Mouse (Mus musculus): ENCODE data around the gene Frrs1. TPM values are rescaled to one million over a fixed set of nuclear protein-coding genes. Genes with fewer than 3 reads are reported as not detected.

Frrs1 gene
- polyA plus RNA-seq, 1 experiment from 2014 or later = 3.6 TPM

DNA sequence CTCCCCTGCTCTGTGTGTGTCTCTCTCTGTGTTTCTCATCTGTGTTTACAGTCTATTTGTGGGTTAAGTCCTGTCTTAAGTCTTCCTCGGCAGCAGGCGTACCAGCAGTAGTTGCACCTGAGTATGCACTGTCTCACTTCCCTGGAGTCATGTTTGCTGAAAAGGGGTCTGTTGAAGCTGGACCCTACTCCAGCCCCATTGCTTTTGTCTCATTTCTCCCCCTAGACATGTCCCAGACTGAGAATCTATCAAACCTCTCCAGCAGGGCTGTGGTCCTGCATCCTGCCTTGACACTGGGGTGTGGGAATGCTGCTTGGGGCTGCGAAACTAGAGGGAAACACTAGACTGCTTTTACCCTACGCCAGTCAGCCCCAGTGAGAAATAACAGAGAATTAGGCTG is 25.8 kb upstream of the Frrs1 start:
- no peaks in the 10 kb centered on the region for H3K36me3 ChIP-seq
- H3K9ac ChIP-seq (replicated peaks) = no peak overlapping the region
- peaks cover 4% of the 10 kb centered on the region; the same call in 1 of the 2 replicates for H3K27me3 ChIP-seq
- H3K9me3 ChIP-seq = no peaks in the 10 kb centered on the region
- no peak overlapping the region for H3K27ac ChIP-seq
- no peaks in the 10 kb centered on the region; the same call in 1 of the 2 replicates for H3K4me1 ChIP-seq (replicated peaks)
- H3K4me3 ChIP-seq (replicated peaks) = no peak overlapping the region
- 91% methylated on average over 4 of the region's 4 CpGs for WGBS
- no peak for ATAC-seq
- no peak overlapping the region for H3K4me2 ChIP-seq (replicated peaks)

DNA sequence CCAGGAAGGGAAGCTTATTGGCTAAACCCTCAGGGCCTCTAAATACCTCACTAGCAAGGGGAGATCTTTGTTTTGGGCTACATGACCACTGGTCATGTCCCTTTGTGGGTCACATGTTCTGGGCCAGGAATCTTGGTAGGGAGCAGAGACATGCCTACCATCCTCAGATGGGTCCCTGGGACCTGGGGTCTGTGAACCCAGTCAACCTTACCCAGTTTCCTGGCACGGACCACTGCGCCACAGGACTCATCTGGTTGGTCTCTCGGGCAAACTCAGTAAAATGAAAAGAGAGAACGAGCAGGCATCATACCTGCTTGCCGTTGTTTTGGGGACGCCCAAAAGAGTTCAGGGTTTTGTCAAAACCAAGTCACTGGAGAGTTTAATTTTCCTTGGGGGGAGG is 25.0 kb upstream of the Frrs1 start:
- no peak for ATAC-seq
- Histone ChIP-seq H3K4me1 (replicated peaks) (no peaks in the 10 kb centered on the region; the same call in 1 of the 2 replicates), H3K36me3 (no peaks in the 10 kb centered on the region), H3K4me2 (replicated peaks) (no peak overlapping the region), H3K9me3 (no peaks in the 10 kb centered on the region), H3K27ac (no peak overlapping the region), H3K4me3 (replicated peaks) (no peak overlapping the region), H3K27me3 (peaks cover 4% of the 10 kb centered on the region; the same call in 1 of the 2 replicates), H3K9ac (replicated peaks) (no peak overlapping the region)
- 92% methylated on average over 6 of the region's 6 CpGs for WGBS

DNA sequence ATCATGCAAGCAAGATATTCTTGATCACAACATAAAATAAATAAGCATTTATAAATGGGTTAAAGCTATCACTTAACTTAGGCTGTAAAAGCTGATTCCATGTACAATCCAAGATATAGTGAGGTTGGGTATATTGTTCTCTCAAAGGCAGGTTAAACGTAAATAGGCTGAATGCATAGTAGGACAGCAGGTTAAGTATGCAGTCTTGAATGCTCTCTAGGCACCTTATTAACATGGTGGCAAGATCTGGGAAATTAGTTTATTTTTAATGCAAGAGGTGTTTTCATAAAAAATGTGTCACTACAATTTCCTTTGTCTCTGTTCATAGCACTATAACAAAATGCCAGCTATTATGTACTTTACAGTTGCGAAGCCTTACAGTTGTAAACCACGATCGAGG is 23.9 kb upstream of the Frrs1 start:
- H3K27ac ChIP-seq = no peak overlapping the region
- ATAC-seq = no peak

DNA sequence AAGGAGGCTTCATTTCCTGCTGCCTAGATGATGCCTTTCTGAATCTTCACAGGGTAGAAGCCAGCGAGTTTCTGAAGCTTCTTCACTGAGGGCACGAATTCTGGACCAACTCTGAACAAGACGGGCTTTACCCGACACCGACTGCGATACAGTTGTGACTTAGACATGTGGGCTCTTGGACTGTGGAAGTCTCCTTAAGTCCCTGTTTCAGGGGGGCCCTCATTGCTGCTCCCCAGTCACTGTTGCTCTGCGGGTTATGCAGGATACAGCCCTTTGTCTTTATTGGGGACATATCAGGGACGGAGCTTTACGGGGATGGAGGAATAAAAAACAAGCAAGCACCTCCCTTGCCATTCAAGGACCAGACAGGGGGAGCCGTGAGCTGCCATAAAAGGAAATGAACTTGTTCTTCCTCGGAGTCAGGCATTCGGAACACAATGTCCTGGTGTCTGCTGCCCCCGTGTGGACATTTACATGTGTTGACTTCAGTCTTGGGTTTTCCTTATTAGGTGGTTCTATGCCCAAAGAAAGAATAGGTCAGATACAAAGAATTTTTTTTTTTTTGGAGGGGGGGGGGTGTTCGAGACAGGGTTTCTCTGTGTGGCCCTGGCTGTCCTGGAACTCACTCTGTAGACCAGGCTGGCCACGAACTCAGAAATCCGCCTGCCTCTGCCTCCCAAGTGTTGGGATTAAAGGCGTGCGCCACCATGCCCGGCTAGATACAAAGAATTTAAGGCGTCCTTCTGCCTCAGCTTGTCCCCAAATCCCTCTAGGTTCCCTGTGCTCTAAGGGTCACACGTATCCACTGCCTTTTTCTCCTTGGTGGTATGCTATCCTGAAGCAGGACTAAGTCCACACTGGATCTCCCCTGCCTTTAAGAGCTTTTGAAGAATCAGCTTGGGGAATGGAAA is 23.2 kb upstream of the Frrs1 start:
- H3K9me3 ChIP-seq = no peaks in the 10 kb centered on the region
- no peaks in the 10 kb centered on the region for H3K36me3 ChIP-seq
- no peaks in the 10 kb centered on the region; the same call in 1 of the 2 replicates for H3K4me1 ChIP-seq (replicated peaks)
- no peak overlapping the region for H3K27ac ChIP-seq
- peak overlapping the region; percentile 69 for H3K9ac ChIP-seq (replicated peaks)
- peaks cover 4% of the 10 kb centered on the region; the same call in 1 of the 2 replicates for H3K27me3 ChIP-seq
- peak; percentile 91 for ATAC-seq
- peak overlapping the region; percentile 39 for H3K4me3 ChIP-seq (replicated peaks)
- 24% methylated on average over 21 of the region's 21 CpGs for WGBS
- H3K4me2 ChIP-seq (replicated peaks) = peak overlapping the region; percentile 64

More for the DNA sequence above, 23.9 kb upstream of the Frrs1 start:
- peaks cover 4% of the 10 kb centered on the region; the same call in 1 of the 2 replicates for H3K27me3 ChIP-seq
- 84% methylated on average over 4 of the region's 4 CpGs for WGBS
- H3K9me3 ChIP-seq = no peaks in the 10 kb centered on the region
- peak overlapping the region; percentile 39 for H3K4me3 ChIP-seq (replicated peaks)
- peak overlapping the region; percentile 64 for H3K4me2 ChIP-seq (replicated peaks)
- no peaks in the 10 kb centered on the region; the same call in 1 of the 2 replicates for H3K4me1 ChIP-seq (replicated peaks)
- H3K9ac ChIP-seq (replicated peaks) = peak overlapping the region; percentile 69; the same call in 1 of the 2 replicates
- H3K36me3 ChIP-seq = no peaks in the 10 kb centered on the region

DNA sequence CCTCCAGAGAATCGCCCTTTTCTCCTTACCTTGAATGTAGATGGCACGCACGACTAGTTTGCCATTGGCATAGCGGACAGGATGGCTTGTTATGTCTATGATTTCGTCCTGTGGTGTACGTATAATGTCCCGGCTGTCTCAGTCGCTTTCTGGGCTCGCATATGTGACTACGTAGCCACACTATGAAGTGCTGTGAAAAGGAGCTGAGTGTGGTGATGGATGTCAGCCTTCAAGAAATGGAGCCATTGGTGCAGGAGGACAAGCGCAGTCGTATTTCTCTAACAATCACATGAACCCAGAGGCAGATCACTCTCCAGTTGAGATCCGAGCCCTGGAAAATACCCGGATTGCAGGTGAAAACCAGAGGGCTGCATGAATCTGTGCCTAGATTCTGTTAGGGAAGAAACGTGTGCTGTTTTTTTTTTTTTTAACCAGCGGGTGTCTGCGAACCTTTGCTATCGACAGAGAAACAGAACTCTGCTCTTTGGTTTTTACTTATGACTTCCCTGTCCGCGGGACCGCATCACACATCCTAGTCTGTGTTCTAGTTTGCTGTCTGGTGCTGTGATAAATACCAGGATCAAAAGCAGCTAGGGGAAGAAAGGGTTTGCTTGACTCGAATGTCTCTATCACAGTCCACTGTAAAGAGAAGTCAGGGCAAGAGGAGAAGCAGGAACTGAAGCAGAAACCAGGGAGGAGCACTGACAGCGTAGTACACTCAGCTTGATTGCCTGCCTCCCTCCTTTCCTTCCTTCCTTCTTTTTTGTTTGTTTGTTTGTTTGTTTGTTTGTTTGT is 22.4 kb upstream of the Frrs1 start:
- no peak overlapping the region for H3K27ac ChIP-seq
- 85% methylated on average over 23 of the region's 23 CpGs for WGBS
- H3K4me1 ChIP-seq (replicated peaks) = no peaks in the 10 kb centered on the region; the same call in 1 of the 2 replicates
- no peak overlapping the region for H3K9ac ChIP-seq (replicated peaks)
- ATAC-seq = no peak
- peaks cover 4% of the 10 kb centered on the region; the same call in 1 of the 2 replicates for H3K27me3 ChIP-seq
- H3K9me3 ChIP-seq = no peaks in the 10 kb centered on the region
- H3K4me2 ChIP-seq (replicated peaks) = no peak overlapping the region
- no peak overlapping the region for H3K4me3 ChIP-seq (replicated peaks)
- H3K36me3 ChIP-seq = no peaks in the 10 kb centered on the region

DNA sequence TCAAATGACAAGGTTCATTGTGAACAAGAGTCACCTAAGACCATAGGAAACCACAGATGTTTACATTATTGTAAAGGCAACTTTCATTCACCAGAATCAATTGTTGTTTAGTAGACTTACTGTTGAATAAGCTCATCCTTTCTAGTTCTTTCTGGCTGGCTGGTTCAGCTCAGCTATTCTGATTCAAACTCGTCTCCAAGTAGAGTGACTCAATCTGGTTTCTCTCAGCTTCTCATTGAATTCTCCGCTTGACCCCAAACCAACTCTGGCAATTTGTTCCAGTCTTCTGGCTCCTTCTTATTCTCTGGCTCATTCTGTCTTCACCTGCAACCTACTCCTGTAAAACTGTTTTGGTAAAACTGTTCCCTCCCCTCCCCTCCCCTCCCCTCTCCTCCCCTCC is 18.0 kb upstream of the Frrs1 start:
- no peak overlapping the region for H3K4me3 ChIP-seq (replicated peaks)
- H3K4me1 ChIP-seq (replicated peaks) = no peaks in the 10 kb centered on the region
- H3K4me2 ChIP-seq (replicated peaks) = no peak overlapping the region
- no peaks in the 10 kb centered on the region for H3K9me3 ChIP-seq
- H3K27ac ChIP-seq = no peak overlapping the region
- WGBS = 69% methylated on average over 2 of the region's 2 CpGs
- H3K9ac ChIP-seq (replicated peaks) = no peak overlapping the region
- H3K36me3 ChIP-seq = no peaks in the 10 kb centered on the region
- peaks cover 4% of the 10 kb centered on the region; the same call in 1 of the 2 replicates for H3K27me3 ChIP-seq
- ATAC-seq = no peak

DNA sequence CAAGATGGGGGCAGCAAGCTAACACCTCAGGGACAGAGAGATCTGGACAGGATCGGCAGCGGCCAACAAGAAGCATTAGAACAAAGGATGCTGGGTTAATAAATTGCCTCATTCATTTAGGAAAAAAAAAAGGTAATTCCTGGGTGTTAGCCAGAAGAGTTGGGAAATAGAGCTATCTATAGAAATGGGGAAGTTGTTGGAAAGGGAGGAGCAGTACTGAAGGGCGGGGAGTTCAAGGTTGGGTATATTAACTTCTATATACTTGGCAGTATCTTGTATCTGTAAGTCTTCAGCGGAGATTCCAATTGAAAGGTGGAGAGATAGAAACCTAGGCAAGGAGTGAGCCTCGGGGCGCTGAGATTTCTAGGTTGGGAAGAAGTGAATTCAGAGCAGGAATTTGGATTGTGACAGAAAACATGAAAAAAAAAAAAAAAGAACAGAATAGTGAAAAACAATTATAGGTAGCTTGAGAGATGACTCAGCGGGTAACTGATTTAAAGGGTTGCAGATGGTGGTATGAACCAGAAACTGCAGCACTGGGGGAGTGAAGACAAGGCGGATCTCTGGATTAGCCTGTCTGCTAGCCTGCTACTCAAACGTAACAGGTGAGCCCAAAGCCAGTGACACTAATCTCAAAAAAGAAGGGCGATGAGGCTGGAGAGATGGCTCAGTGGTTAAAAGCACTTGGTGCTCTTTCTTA is 14.2 kb upstream of the Frrs1 start:
- Histone ChIP-seq H3K27me3 (no peaks in the 10 kb centered on the region), H3K9me3 (no peaks in the 10 kb centered on the region), H3K9ac (replicated peaks) (no peak overlapping the region), H3K4me3 (replicated peaks) (no peak overlapping the region), H3K4me1 (replicated peaks) (no peaks in the 10 kb centered on the region), H3K36me3 (no peaks in the 10 kb centered on the region), H3K27ac (no peak overlapping the region), H3K4me2 (replicated peaks) (no peak overlapping the region)
- ATAC-seq = no peak
- 92% methylated on average over 10 of the region's 10 CpGs for WGBS

DNA sequence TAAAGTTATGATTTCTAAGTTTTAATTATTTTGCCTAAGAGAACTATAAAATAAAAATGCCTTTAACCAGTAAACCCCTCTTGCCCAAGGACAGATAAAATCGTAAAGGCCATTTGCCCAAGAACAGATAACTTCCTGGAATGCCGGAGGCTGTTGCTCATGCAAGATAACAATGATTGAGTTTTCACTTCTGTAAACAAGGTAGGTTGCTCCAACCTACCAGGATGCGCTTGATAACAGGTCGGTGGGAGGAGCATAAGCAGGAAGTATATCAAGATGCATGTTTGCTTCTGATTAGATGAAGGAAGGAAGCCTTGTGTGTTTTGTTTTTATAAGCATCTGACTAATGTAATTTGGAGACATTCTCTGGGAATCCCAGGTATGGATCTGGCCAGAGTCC is 13.2 kb upstream of the Frrs1 start:
- H3K4me2 ChIP-seq (replicated peaks) = no peak overlapping the region
- H3K4me1 ChIP-seq (replicated peaks) = no peaks in the 10 kb centered on the region
- H3K9ac ChIP-seq (replicated peaks) = no peak overlapping the region
- no peaks in the 10 kb centered on the region for H3K27me3 ChIP-seq
- WGBS = 92% methylated on average over 4 of the region's 4 CpGs
- H3K9me3 ChIP-seq = no peaks in the 10 kb centered on the region
- ATAC-seq = no peak
- H3K4me3 ChIP-seq (replicated peaks) = no peak overlapping the region
- no peak overlapping the region for H3K27ac ChIP-seq
- H3K36me3 ChIP-seq = no peaks in the 10 kb centered on the region

DNA sequence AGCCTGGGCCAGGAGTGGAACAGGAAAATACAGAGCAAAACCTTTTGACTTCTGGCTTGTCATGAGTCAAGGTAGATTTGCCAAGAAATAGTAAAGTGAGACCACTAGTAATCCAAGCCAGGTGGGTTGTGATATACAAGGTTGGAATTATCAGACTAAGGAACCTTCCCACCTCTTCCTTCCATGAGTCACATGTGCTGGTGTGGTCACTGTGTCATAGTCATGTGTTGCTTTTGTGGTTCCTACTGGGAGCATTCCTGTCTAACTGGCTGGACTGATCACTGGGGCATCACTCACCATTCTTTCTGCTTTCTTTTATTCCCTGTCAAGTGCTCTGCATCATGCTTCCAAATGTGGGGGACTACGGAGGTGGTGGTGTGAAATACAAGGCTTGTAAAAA is 11.2 kb upstream of the Frrs1 start:
- Histone ChIP-seq H3K36me3 (no peaks in the 10 kb centered on the region), H3K27me3 (no peaks in the 10 kb centered on the region), H3K4me3 (replicated peaks) (no peak overlapping the region), H3K9ac (replicated peaks) (no peak overlapping the region), H3K9me3 (no peaks in the 10 kb centered on the region), H3K4me1 (replicated peaks) (no peaks in the 10 kb centered on the region), H3K27ac (no peak overlapping the region), H3K4me2 (replicated peaks) (no peak overlapping the region)
- 88% methylated on average over 1 of the region's 1 CpGs for WGBS
- ATAC-seq = no peak

DNA sequence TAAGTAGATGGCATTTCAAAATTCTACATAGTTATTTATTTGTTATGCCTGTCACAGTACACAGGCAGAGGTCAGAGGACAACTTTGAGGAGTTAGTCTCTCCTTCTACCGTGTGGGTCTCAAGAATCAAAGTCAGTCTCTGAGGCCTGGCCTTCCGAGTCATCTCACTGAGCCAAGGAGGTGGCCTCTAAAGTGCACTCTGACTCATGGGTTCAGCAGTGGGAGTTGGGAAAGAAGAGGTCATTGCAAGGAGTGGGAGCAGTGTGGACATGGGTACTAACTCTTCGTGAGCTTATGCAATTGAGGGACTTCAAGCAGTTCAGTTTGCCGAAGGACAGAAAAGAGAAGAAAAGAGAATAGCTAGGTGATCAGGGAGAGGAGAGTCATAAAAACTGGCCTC is 10.3 kb upstream of the Frrs1 start:
- Histone ChIP-seq H3K9ac (replicated peaks) (no peak overlapping the region), H3K27me3 (no peaks in the 10 kb centered on the region), H3K9me3 (no peaks in the 10 kb centered on the region), H3K36me3 (no peaks in the 10 kb centered on the region), H3K4me3 (replicated peaks) (no peak overlapping the region), H3K4me2 (replicated peaks) (no peak overlapping the region), H3K27ac (no peak overlapping the region), H3K4me1 (replicated peaks) (no peaks in the 10 kb centered on the region)
- ATAC-seq = no peak
- 85% methylated on average over 4 of the region's 4 CpGs for WGBS

DNA sequence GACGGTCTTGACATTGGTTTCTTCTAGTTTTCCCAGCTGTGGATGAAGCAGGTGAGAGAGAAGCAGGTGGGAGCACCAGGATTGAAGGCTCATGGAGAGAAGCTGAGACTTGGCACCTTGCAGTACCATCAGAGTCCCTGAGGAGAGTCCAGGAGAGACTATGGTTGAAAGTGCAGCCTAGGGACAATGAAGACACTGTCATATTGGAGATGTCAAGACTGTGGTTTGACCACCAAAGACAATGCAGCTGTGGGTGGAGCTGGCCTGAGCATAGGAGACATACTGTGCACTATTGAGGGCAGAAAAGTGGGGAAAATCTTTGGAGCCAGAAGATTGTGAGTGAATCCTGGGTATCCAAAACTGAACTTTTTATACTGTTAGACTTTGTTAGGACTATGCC is 8.9 kb upstream of the Frrs1 start:
- no peaks in the 10 kb centered on the region for H3K9me3 ChIP-seq
- H3K36me3 ChIP-seq = no peaks in the 10 kb centered on the region
- WGBS = 97% methylated on average over 1 of the region's 1 CpGs
- no peak overlapping the region for H3K27ac ChIP-seq
- no peak overlapping the region for H3K4me3 ChIP-seq (replicated peaks)
- no peaks in the 10 kb centered on the region for H3K4me1 ChIP-seq (replicated peaks)
- no peak overlapping the region for H3K9ac ChIP-seq (replicated peaks)
- no peak for ATAC-seq
- H3K27me3 ChIP-seq = no peaks in the 10 kb centered on the region
- H3K4me2 ChIP-seq (replicated peaks) = no peak overlapping the region
